Mouse (Mus musculus) megakaryocyte, adult 5-6 weeks (primary cell): ENCODE measurements around the gene Capza1. TPM values are rescaled to one million over a fixed set of nuclear protein-coding genes. Genes with fewer than 3 reads are reported as not detected.
"Not testable (repeated sequence)": the region's sequence is repeated elsewhere in the genome, so short reads cannot be mapped to it uniquely, and the experiment has no call there.

ENCODE experiments used
- ATAC-seq: 2 replicates; pipeline ENCODE4 v1.8.0; 2016; ENCODE audit warnings: mild to moderate bottlenecking, inconsistent platforms; ENCODE audit not compliant: poor library complexity, severe bottlenecking
- total RNA-seq, 2 experiments: library from RNA; stranded (forward) in 1 of 2; stranded (reverse) in 1 of 2; fragments of 153-499, 151-499 nt in 1 of 2; fragments of 221-1000, 200-1000 nt in 1 of 2; gene quantifications; 2 replicates each; pipeline versions ENCODE4 v1.2.3 to v1.2.4; 2015 to 2017

The Capza1 gene
- total RNA-seq (2015) (365 and 394 TPM in 2 replicates), total RNA-seq (2017) (404 and 425 TPM in 2 replicates)

GRCm38 (mm10) chr3:104863786-104864650 lies at the start of gene Capza1, which contains the start of gene St7l:
Capza1 (minus strand) TSS chr3:104864505.
St7l (plus strand) TSS chr3:104864005.
- ATAC-seq: peak; percentile 79

GRCm38 (mm10) chr3:104909195-104909594 lies 44.9 kb upstream of the Capza1 start:
- no peak for ATAC-seq

- ATAC-seq: no peak
These were observed 41.7 kb upstream of the Capza1 start for GRCm38 (mm10) chr3:104906007-104906406.

DNA sequence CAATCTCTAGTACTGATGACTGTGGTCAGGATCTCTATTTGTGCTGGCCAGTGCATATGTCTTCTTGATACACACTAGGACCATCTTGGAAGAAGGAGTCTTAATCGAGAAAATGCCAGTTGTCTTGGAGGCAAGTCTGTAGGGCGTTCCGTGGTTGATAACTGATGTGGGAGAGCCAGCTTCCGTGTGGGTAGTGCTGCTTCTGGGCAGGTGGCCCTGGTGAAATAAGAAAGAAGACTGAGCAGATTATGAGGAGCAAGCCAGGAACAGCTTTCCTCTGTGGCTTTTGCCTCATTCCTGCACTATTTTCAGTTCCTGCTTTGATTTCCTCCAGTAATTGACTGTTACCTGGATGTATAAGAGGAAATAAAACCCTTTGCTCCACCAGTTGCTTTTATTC lies 41.1 kb upstream of the Capza1 start:
- ATAC-seq: no peak

DNA sequence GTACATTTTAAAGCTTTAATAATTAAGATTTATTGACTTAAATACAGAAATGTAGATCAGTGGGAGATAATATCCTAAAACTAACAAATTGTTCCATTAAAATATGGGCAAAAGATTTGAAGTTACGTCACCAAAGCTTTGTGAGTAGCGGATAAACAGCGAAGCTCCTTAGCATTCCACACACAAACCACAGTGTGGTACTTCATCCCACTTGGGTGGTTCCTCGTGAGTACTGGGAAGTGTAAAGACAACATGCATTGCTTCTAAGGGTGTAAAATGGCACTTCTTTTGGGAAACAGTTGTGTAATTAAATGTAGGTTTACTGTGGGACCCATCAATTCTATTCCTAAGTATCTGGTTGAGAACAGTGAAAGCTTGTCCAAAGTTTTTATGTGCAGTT lies 36.8 kb upstream of the Capza1 start:
- no peak for ATAC-seq

DNA sequence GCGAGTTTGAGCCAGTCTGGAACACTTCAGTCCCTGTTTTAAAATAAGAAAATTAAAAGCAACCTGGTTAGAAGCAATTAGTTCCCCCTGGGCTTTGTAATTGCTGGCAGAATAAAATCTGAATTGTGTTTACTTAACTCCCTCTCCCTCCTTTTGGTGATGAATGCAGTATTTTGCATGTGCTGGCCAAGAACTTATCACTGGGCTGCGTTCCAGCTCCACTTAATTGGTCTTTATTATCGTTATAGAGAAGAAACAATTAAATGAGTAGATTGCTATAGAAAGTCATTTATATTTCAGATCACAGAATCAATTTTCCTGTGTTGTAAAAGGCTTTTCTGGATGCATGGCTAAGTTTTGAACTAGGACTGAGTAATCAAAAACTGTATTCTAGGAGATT lies 31.8 kb upstream of the Capza1 start:
- ATAC-seq: no peak

DNA sequence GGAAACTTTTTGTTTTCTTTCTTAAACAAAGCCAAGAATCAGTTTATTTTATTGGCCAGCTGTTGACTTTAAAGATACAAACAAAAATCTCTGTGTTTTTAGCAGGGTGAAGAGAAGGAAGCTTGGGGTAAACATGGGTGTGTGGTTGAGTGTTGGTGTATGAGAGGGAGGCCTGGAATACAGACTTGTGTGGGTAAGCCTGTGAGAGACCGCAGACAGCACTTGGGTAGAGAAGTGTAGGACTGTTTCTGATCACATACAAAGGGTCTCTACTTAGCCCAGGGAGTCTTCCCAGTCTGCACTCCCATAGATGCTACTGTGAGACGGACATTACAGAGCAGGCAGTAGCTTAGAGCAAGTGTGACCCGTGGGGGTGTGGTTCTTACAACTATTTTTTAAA lies 24.3 kb upstream of the Capza1 start:
- no peak for ATAC-seq

- no peak for ATAC-seq
These were observed 5.3 kb upstream of the Capza1 start for GRCm38 (mm10) chr3:104869611-104870010.

DNA sequence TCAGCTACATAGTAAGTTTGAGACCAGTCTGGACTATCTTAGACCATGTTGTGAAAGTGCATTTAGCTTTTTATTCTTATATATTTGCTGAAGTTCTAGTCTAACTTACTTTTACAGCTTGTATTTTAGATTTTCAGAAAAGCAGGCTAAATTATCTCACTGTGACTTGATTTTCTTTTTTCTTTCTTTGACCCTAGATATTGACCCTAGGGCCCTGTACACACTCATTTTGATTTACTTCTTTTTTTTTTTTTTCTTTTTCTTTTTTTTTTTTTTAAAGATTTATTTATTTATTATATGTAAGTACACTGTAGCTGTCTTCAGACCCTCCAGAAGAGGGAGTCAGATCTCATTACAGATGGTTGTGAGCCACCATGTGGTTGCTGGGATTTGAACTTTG lies 2.4 kb upstream of the Capza1 start:
- not testable (repeated sequence) for ATAC-seq

DNA sequence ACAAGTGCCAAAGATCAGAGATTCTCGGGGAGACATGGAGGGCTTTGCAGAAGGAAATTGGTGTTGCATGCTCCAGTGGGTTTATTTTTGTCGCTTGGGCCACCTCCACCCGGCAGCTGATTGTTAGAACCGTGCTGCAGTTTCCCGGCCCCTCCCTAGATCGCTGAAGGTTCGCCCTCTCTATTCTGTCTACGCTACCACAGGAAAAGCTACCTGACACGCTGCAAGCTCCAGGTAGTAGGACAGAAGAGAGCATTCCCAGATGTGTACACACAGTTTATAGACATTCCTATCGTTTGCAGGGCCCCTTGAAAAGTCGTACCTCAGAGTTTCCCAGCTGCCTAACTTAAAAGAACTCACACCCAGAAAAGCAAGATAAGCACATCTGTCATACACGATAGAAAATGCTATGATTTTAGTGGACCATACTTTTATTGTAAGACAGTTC lies 1.1 kb upstream of the Capza1 start:
- peak; percentile 2; the same call in 1 of the 2 replicates for ATAC-seq

DNA sequence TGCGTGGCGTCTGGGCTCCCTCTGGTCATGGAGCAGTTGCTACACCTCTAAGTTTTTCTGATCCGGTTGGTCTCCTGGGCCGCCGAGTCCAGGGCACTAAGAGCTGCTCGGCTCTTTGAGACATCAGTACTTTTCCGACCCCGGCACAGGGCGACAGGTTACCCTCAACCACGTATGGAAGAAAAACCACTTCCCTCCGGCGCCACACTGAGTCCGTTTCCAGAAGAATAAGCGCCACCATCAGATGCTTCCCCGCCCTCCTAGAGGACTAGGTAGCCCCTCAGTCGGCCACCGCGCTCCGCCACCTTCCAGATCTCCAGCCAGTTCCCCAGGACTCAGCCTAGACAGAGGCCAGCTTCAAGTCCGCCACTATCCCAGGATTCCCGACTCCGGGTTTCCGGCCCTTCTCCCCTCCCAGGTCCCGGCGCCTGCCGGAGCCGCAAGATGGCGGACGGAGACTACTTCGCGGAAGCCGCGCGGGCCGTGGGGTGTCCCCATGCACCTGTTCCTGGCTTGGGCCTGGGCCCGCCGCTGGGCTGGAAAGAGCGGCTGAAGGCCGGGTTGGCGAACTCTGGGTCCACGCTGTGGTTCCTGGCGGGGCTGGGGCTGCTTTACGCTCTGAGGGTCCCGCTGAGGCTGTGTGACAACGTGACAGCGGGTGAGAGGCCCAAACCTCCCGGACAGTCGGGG lies 491 bp upstream of the Capza1 start:
- ATAC-seq: peak; percentile 61

GRCm38 (mm10) chr3:104858560-104858959 lies 5.7 kb downstream of the Capza1 start:
- ATAC-seq: no peak

GRCm38 (mm10) chr3:104856106-104856505 lies 8.2 kb downstream of the Capza1 start:
- peak; percentile 94 for ATAC-seq

GRCm38 (mm10) chr3:104854866-104855265 lies 9.4 kb downstream of the Capza1 start:
- ATAC-seq: no peak

- ATAC-seq: no peak
These were observed 9.8 kb downstream of the Capza1 start for GRCm38 (mm10) chr3:104854465-104854864.

GRCm38 (mm10) chr3:104846601-104847000 lies 17.7 kb downstream of the Capza1 start:
- no peak for ATAC-seq

DNA sequence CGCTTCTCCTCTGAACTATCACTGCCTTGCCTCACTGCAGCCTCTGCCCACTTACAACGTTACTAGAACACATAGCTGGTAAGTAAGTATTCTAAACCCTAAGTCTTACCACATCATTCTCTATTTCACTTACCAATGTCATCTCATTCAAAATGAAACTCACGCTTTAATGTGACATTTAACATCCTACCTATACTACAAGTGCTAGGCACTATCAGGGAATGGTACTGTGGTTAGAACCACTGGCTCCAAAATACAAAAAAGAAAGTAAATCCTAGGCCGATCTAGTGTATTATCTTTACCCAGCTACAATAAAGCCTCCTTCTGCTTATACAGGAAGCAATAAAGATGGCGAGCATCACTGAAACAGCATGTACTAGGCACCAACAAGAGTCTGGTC lies 23.3 kb downstream of the Capza1 start:
- no peak for ATAC-seq

GRCm38 (mm10) chr3:104835797-104836196 lies 28.5 kb downstream of the Capza1 start:
- ATAC-seq: peak; percentile 90

GRCm38 (mm10) chr3:104822413-104822812 lies 41.9 kb downstream of the Capza1 start:
- no peak for ATAC-seq

DNA sequence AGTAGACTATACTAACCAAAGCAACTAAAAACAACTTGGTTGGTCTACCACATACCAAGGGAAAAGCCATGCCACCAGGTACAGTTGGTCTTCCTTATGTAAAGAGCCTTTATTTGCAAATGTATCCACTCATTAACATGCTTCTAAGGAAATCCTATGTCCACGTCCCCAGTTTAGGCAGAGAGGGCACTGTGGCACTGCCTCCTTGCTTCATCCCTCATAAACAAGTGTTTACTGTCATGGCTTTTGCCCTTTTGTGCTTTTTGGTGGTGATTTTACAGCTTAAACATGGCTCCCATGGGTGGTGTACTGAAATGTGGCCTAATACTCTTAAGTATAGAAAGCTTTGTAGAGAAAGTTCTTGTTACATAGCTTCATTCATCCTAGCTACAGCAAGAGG lies 43.9 kb downstream of the Capza1 start:
- ATAC-seq: no peak

GRCm38 (mm10) chr3:104818749-104819134 lies 45.6 kb downstream of the Capza1 start:
- ATAC-seq: no peak
